Mouse (Mus musculus): ENCODE data around the gene Eif2b3. TPM values are rescaled to one million over a fixed set of nuclear protein-coding genes. Genes with fewer than 3 reads are reported as not detected.

The Eif2b3 gene
- polyA plus RNA-seq, 1 experiment, result 41.6 TPM

DNA sequence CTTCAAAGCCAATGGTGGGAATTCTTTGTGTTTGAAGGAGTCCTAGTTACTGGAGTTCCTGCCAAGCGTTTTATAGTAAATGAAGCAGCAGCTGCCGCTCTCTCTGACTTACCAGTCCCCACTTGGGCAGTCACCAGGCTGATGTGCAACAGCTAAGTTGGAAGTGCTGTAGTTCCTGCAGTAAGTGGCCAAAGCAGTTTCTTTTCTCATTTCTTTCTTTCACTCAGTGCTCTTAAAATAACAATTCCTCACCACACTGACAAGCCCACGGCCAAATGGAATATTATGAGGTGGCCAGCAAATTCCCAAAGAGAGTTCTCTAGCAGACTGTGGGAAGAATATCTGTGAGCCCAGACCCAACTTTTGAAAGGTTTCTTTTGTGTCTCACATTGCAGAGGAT, 12.1 kb upstream of the Eif2b3 start:
- Histone ChIP-seq H3K4me3 (ENCODE audit: insufficient read depth, poor library complexity, severe bottlenecking) (no peak overlapping the region), H3K79me2 (ENCODE audit: control insufficient read depth, insufficient read depth) (no peaks in the 10 kb centered on the region), H3K79me3 (ENCODE audit: low read depth) (no peaks in the 10 kb centered on the region), H3K36me3 (ENCODE audit: control insufficient read depth, insufficient read depth) (peaks cover 11% of the 10 kb centered on the region), H3K27me3 (ENCODE audit: control insufficient read depth, insufficient read depth, insufficient read length) (no peaks in the 10 kb centered on the region), H3ac (ENCODE audit: control insufficient read depth, insufficient read length, low read depth) (no peak overlapping the region)
- TF ChIP-seq MYOG (IDR thresholded peaks at IDR 0.05; ENCODE audit: control insufficient read depth, extremely low read depth, insufficient read length) (no peak), FOSL1 (IDR thresholded peaks at IDR 0.05; ENCODE audit: insufficient read depth, low read length, poor library complexity, severe bottlenecking) (no peak), MAX (IDR thresholded peaks at IDR 0.05) (no peak), CTCF (IDR thresholded peaks at IDR 0.05; ENCODE audit: control insufficient read depth, insufficient read depth, insufficient read length) (no peak), MYOD1 (IDR thresholded peaks at IDR 0.05; ENCODE audit: control insufficient read depth, insufficient read length, low read depth) (no peak), CEBPB (IDR thresholded peaks at IDR 0.05; ENCODE audit: low read depth) (no peak), USF1 (IDR thresholded peaks at IDR 0.05; ENCODE audit: low read depth) (no peak)

DNA sequence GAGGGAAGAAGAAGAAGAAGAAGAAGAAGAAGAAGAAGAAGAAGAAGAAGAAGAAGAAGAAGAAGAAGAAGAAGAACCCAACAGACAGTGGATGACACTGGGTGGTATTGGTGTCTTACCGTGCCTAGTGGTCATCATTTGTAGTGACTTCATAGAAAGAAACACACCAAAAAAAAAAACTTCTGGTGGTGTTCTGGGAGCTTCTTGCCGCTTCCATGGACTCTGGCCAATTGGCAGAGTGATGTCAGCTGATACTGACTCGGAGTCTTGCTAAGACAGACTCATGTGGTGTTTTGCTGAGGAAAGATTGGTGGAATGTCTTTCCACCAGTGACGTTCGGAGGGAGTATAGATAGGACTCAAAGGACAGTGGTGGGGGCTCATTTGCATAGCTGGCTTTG, 9.0 kb upstream of the Eif2b3 start:
- Histone ChIP-seq H3K79me3 (ENCODE audit: low read depth) (no peaks in the 10 kb centered on the region), H3K36me3 (ENCODE audit: control insufficient read depth, insufficient read depth) (no peaks in the 10 kb centered on the region), H3K27me3 (ENCODE audit: control insufficient read depth, insufficient read depth, insufficient read length) (no peaks in the 10 kb centered on the region), H3K4me3 (ENCODE audit: insufficient read depth, poor library complexity, severe bottlenecking) (no peak overlapping the region), H3ac (ENCODE audit: control insufficient read depth, insufficient read length, low read depth) (no peak overlapping the region), H3K79me2 (ENCODE audit: control insufficient read depth, insufficient read depth) (no peaks in the 10 kb centered on the region)
- TF ChIP-seq MYOG (IDR thresholded peaks at IDR 0.05; ENCODE audit: control insufficient read depth, extremely low read depth, insufficient read length) (no peak), MAX (IDR thresholded peaks at IDR 0.05) (no peak), MYOD1 (IDR thresholded peaks at IDR 0.05; ENCODE audit: control insufficient read depth, insufficient read length, low read depth) (no peak), CEBPB (IDR thresholded peaks at IDR 0.05; ENCODE audit: low read depth) (no peak), FOSL1 (IDR thresholded peaks at IDR 0.05; ENCODE audit: insufficient read depth, low read length, poor library complexity, severe bottlenecking) (no peak)

DNA sequence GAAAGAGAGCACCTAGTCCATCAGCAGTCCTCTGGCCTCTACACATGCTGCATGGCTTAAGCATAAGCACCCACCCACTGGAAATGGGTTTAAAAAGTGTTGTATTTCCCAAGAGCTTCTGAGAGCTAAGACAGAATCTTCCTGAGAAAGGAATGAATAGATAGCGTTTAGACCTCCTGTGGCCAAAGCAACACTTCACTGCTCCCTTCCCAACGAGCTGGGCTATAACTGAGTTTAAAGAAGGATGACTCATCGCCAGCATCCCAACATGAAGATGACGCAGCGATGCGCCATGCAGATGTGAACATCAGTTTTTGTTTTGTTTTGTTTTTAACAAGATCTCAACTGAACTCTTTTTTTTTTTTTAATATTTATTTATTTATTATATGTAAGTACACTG, 5.6 kb upstream of the Eif2b3 start:
- TF ChIP-seq FOSL1 (IDR thresholded peaks at IDR 0.05; ENCODE audit: insufficient read depth, low read length, poor library complexity, severe bottlenecking) (no peak), CEBPB (IDR thresholded peaks at IDR 0.05; ENCODE audit: low read depth) (no peak), MYOD1 (IDR thresholded peaks at IDR 0.05; ENCODE audit: control insufficient read depth, insufficient read length, low read depth) (no peak), MAX (IDR thresholded peaks at IDR 0.05) (no peak), CTCF (IDR thresholded peaks at IDR 0.05; ENCODE audit: control insufficient read depth, insufficient read depth, insufficient read length) (no peak), USF1 (IDR thresholded peaks at IDR 0.05; ENCODE audit: low read depth) (no peak), MYOG (IDR thresholded peaks at IDR 0.05; ENCODE audit: control insufficient read depth, extremely low read depth, insufficient read length) (no peak)
- no peaks in the 10 kb centered on the region for H3K79me3 ChIP-seq (ENCODE audit: low read depth)
- H3K4me3 ChIP-seq (ENCODE audit: insufficient read depth, poor library complexity, severe bottlenecking), result no peak overlapping the region
- H3K27me3 ChIP-seq (ENCODE audit: control insufficient read depth, insufficient read depth, insufficient read length), result no peaks in the 10 kb centered on the region
- H3ac ChIP-seq (ENCODE audit: control insufficient read depth, insufficient read length, low read depth), result no peak overlapping the region
- no peaks in the 10 kb centered on the region for H3K79me2 ChIP-seq (ENCODE audit: control insufficient read depth, insufficient read depth)
- H3K36me3 ChIP-seq (ENCODE audit: control insufficient read depth, insufficient read depth), result no peaks in the 10 kb centered on the region

DNA sequence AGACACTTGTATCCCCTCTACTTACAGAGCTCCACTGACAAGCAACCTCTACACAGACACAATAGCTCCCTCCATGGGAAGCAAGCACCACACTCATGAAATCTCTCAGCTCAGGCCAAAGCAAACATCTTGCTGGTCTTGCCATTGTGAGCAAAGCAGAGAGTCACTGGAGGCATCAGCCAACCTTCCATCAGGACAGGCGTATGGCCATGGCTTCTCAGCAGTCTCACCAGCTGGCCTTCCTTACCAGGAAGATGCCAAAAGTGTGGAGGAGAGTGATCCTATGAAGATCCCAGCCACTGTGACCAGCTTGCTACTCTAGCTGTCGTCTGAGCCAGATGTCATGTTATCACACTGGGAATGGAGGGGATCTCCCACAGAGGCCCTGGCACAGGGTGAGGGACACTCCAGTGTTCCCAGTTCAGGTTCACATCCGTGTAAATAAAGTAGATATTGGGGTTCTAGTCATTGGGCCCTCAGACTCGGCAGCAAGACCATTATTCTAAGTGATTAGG, 4.2 kb upstream of the Eif2b3 start:
- no peak for TF ChIP-seq CTCF (IDR thresholded peaks at IDR 0.05; ENCODE audit: control insufficient read depth, insufficient read depth, insufficient read length)
- no peak for TF ChIP-seq CEBPB (IDR thresholded peaks at IDR 0.05; ENCODE audit: low read depth)
- TF ChIP-seq MAX (IDR thresholded peaks at IDR 0.05), result no peak
- TF ChIP-seq MYOG (IDR thresholded peaks at IDR 0.05; ENCODE audit: control insufficient read depth, extremely low read depth, insufficient read length), result no peak
- TF ChIP-seq MYOD1 (IDR thresholded peaks at IDR 0.05; ENCODE audit: control insufficient read depth, insufficient read length, low read depth), result no peak
- TF ChIP-seq FOSL1 (IDR thresholded peaks at IDR 0.05; ENCODE audit: insufficient read depth, low read length, poor library complexity, severe bottlenecking), result no peak
- TF ChIP-seq USF1 (IDR thresholded peaks at IDR 0.05; ENCODE audit: low read depth), result no peak
- peaks cover 7% of the 10 kb centered on the region for H3K79me2 ChIP-seq (ENCODE audit: control insufficient read depth, insufficient read depth)
- H3K79me3 ChIP-seq (ENCODE audit: low read depth), result peaks cover 4% of the 10 kb centered on the region
- H3K4me3 ChIP-seq (ENCODE audit: insufficient read depth, poor library complexity, severe bottlenecking), result no peak overlapping the region
- H3K27me3 ChIP-seq (ENCODE audit: control insufficient read depth, insufficient read depth, insufficient read length), result no peaks in the 10 kb centered on the region
- no peaks in the 10 kb centered on the region for H3K36me3 ChIP-seq (ENCODE audit: control insufficient read depth, insufficient read depth)
- no peak overlapping the region for H3ac ChIP-seq (ENCODE audit: control insufficient read depth, insufficient read length, low read depth)

DNA sequence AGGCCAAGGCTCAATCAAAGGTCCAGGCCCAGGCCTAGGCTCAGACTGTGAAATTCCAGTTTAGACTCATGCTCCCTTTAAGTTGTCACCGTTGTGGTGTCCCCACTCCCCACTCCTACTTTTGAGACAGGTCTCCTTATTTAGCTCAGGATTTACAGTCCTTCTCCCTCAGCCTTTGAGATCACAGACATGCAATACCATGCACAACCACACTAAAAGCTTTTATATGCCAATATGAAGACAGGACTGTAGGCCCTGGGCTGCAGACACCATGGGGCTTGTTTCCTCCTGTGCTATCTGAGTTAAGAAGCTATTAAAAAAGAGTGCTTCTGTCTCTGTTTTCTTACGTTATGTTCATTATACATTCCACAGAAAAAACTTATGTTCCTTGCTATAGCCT, 1.5 kb upstream of the Eif2b3 start:
- Histone ChIP-seq H3K79me2 (ENCODE audit: control insufficient read depth, insufficient read depth) (peaks cover 35% of the 10 kb centered on the region), H3K27me3 (ENCODE audit: control insufficient read depth, insufficient read depth, insufficient read length) (no peaks in the 10 kb centered on the region), H3ac (ENCODE audit: control insufficient read depth, insufficient read length, low read depth) (no peak overlapping the region), H3K4me3 (ENCODE audit: insufficient read depth, poor library complexity, severe bottlenecking) (no peak overlapping the region), H3K36me3 (ENCODE audit: control insufficient read depth, insufficient read depth) (peaks cover 9% of the 10 kb centered on the region), H3K79me3 (ENCODE audit: low read depth) (peaks cover 15% of the 10 kb centered on the region)
- TF ChIP-seq FOSL1 (IDR thresholded peaks at IDR 0.05; ENCODE audit: insufficient read depth, low read length, poor library complexity, severe bottlenecking) (no peak), MYOD1 (IDR thresholded peaks at IDR 0.05; ENCODE audit: control insufficient read depth, insufficient read length, low read depth) (no peak), CTCF (IDR thresholded peaks at IDR 0.05; ENCODE audit: control insufficient read depth, insufficient read depth, insufficient read length) (no peak), CEBPB (IDR thresholded peaks at IDR 0.05; ENCODE audit: low read depth) (no peak), MYOG (IDR thresholded peaks at IDR 0.05; ENCODE audit: control insufficient read depth, extremely low read depth, insufficient read length) (no peak)

DNA sequence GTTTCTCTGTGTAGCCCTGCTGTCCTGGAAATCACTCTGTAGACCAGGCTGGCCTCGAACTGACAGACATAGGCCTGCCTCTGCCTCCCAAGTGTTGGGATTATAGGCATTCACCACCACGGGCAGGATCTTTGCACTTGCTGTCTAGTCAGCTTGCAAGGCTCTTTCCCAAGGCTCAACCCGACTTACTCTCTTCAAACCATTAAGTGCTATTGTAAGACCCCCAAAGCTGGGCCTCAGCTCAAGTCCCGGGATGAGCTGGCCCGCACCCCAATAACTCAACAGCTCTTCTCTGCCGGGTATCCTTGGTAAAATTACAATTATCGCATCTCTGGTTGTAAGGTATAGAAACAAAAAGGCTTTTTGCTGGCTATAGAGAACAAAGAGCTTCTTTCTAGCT, 875 bp upstream of the Eif2b3 start:
- no peak overlapping the region for H3K4me3 ChIP-seq (ENCODE audit: insufficient read depth, poor library complexity, severe bottlenecking)
- no peak overlapping the region for H3ac ChIP-seq (ENCODE audit: control insufficient read depth, insufficient read length, low read depth)
- no peaks in the 10 kb centered on the region for H3K27me3 ChIP-seq (ENCODE audit: control insufficient read depth, insufficient read depth, insufficient read length)
- peaks cover 12% of the 10 kb centered on the region for H3K36me3 ChIP-seq (ENCODE audit: control insufficient read depth, insufficient read depth)
- H3K79me3 ChIP-seq (ENCODE audit: low read depth), result peaks cover 15% of the 10 kb centered on the region
- TF ChIP-seq FOSL1 (IDR thresholded peaks at IDR 0.05; ENCODE audit: insufficient read depth, low read length, poor library complexity, severe bottlenecking), result no peak
- TF ChIP-seq CTCF (IDR thresholded peaks at IDR 0.05; ENCODE audit: control insufficient read depth, insufficient read depth, insufficient read length), result no peak
- TF ChIP-seq USF1 (IDR thresholded peaks at IDR 0.05; ENCODE audit: low read depth), result no peak
- TF ChIP-seq MYOG (IDR thresholded peaks at IDR 0.05; ENCODE audit: control insufficient read depth, extremely low read depth, insufficient read length), result no peak
- no peak for TF ChIP-seq MYOD1 (IDR thresholded peaks at IDR 0.05; ENCODE audit: control insufficient read depth, insufficient read length, low read depth)
- H3K79me2 ChIP-seq (ENCODE audit: control insufficient read depth, insufficient read depth), result peaks cover 38% of the 10 kb centered on the region
